Mouse (Mus musculus): ENCODE measurements around the gene BC025920. TPM values are rescaled to one million over a fixed set of nuclear protein-coding genes. Genes with fewer than 3 reads are reported as not detected.

Gene BC025920
- total and polyA plus RNA-seq, 2 experiments from 2014 or later, result 0.44 to 1.7 TPM

GRCm38 (mm10) chr10:81575208-81575631 is 30.9 kb upstream of the BC025920 start:
- Histone ChIP-seq H3K36me3 (replicated peaks; ENCODE audit: control insufficient read depth, insufficient read depth, low read length) (no peaks in the 10 kb centered on the region; the same call in 1 of the 2 replicates), H3K9me3 (replicated peaks; ENCODE audit: control insufficient read depth, low read length) (no peaks in the 10 kb centered on the region), H3K4me3 (ENCODE audit: low read depth, low read length) (peak overlapping the region; percentile 70), H3K27ac (ENCODE audit: low read depth) (no peak overlapping the region), H3K4me2 (ENCODE audit: low read depth, low read length) (peak overlapping the region; percentile 79), H3K9ac (replicated peaks; ENCODE audit: low read depth, low read length) (peak overlapping the region; percentile 62), H3K4me1 (ENCODE audit: control insufficient read depth, insufficient read depth) (peaks cover 17% of the 10 kb centered on the region), H3K27me3 (ENCODE audit: control insufficient read depth, insufficient read depth, low read length) (no peaks in the 10 kb centered on the region)
- TF ChIP-seq CTCF (IDR thresholded peaks at IDR 0.05; ENCODE audit: low read depth), result no peak
- DNase-seq (ENCODE audit: low spot score) (peak; percentile 52), ATAC-seq (ENCODE audit: insufficient read depth, low read depth) (no peak)
- 1% methylated on average over 22 of the region's 30 CpGs for WGBS

GRCm38 (mm10) chr10:81575695-81576094 is 30.4 kb upstream of the BC025920 start:
- no peak for ATAC-seq (ENCODE audit: insufficient read depth, low read depth)
- no peak overlapping the region for H3K27ac ChIP-seq (ENCODE audit: low read depth)
- H3K4me3 ChIP-seq (ENCODE audit: low read depth, low read length), result peak overlapping the region; percentile 70
- H3K4me1 ChIP-seq (ENCODE audit: control insufficient read depth, insufficient read depth), result peaks cover 19% of the 10 kb centered on the region
- WGBS, result 4% methylated on average over 6 of the region's 6 CpGs
- peak overlapping the region; percentile 62 for H3K9ac ChIP-seq (replicated peaks; ENCODE audit: low read depth, low read length)
- peak overlapping the region; percentile 79 for H3K4me2 ChIP-seq (ENCODE audit: low read depth, low read length)
- no peak for TF ChIP-seq CTCF (IDR thresholded peaks at IDR 0.05; ENCODE audit: low read depth)
- TF ChIP-seq EP300 (IDR thresholded peaks at IDR 0.05; ENCODE audit: low read depth), result no peak
- no peaks in the 10 kb centered on the region for H3K27me3 ChIP-seq (ENCODE audit: control insufficient read depth, insufficient read depth, low read length)
- no peak for DNase-seq (ENCODE audit: low spot score)
- H3K36me3 ChIP-seq (replicated peaks; ENCODE audit: control insufficient read depth, insufficient read depth, low read length), result no peaks in the 10 kb centered on the region; the same call in 1 of the 2 replicates
- no peaks in the 10 kb centered on the region for H3K9me3 ChIP-seq (replicated peaks; ENCODE audit: control insufficient read depth, low read length)

GRCm38 (mm10) chr10:81579967-81580366 is 26.1 kb upstream of the BC025920 start:
- 63% methylated on average over 4 of the region's 4 CpGs for WGBS
- ATAC-seq (ENCODE audit: insufficient read depth, low read depth), result no peak
- H3K4me3 ChIP-seq (ENCODE audit: low read depth, low read length), result no peak overlapping the region
- no peaks in the 10 kb centered on the region for H3K27me3 ChIP-seq (ENCODE audit: control insufficient read depth, insufficient read depth, low read length)
- no peak for DNase-seq (ENCODE audit: low spot score)
- no peak overlapping the region for H3K4me2 ChIP-seq (ENCODE audit: low read depth, low read length)
- H3K4me1 ChIP-seq (ENCODE audit: control insufficient read depth, insufficient read depth), result peaks cover 9% of the 10 kb centered on the region; the same call in 1 of the 2 replicates
- H3K27ac ChIP-seq (ENCODE audit: low read depth), result no peak overlapping the region
- H3K9me3 ChIP-seq (replicated peaks; ENCODE audit: control insufficient read depth, low read length), result no peaks in the 10 kb centered on the region
- TF ChIP-seq CTCF (IDR thresholded peaks at IDR 0.05; ENCODE audit: low read depth) (no peak), EP300 (IDR thresholded peaks at IDR 0.05; ENCODE audit: low read depth) (no peak)
- no peak overlapping the region for H3K9ac ChIP-seq (replicated peaks; ENCODE audit: low read depth, low read length)
- peaks cover 6% of the 10 kb centered on the region; the same call in 1 of the 2 replicates for H3K36me3 ChIP-seq (replicated peaks; ENCODE audit: control insufficient read depth, insufficient read depth, low read length)

- peaks cover 5% of the 10 kb centered on the region; the same call in 1 of the 2 replicates for H3K4me1 ChIP-seq (ENCODE audit: control insufficient read depth, insufficient read depth)
- no peak overlapping the region for H3K27ac ChIP-seq (ENCODE audit: low read depth)
- no peak overlapping the region for H3K4me3 ChIP-seq (ENCODE audit: low read depth, low read length)
- H3K27me3 ChIP-seq (ENCODE audit: control insufficient read depth, insufficient read depth, low read length), result no peaks in the 10 kb centered on the region
- peaks cover 6% of the 10 kb centered on the region; the same call in 1 of the 2 replicates for H3K36me3 ChIP-seq (replicated peaks; ENCODE audit: control insufficient read depth, insufficient read depth, low read length)
- H3K4me2 ChIP-seq (ENCODE audit: low read depth, low read length), result no peak overlapping the region
- no peak overlapping the region for H3K9ac ChIP-seq (replicated peaks; ENCODE audit: low read depth, low read length)
- ATAC-seq (ENCODE audit: insufficient read depth, low read depth), result no peak
- 52% methylated on average over 25 of the region's 25 CpGs for WGBS
- DNase-seq (ENCODE audit: low spot score), result no peak
- H3K9me3 ChIP-seq (replicated peaks; ENCODE audit: control insufficient read depth, low read length), result no peaks in the 10 kb centered on the region
- TF ChIP-seq CTCF (IDR thresholded peaks at IDR 0.05; ENCODE audit: low read depth) (peak; percentile 28; the same call in 1 of the 2 replicates), EP300 (IDR thresholded peaks at IDR 0.05; ENCODE audit: low read depth) (no peak)
Observed at GRCm38 (mm10) chr10:81580441-81581070, 25.5 kb upstream of the BC025920 start.

DNA sequence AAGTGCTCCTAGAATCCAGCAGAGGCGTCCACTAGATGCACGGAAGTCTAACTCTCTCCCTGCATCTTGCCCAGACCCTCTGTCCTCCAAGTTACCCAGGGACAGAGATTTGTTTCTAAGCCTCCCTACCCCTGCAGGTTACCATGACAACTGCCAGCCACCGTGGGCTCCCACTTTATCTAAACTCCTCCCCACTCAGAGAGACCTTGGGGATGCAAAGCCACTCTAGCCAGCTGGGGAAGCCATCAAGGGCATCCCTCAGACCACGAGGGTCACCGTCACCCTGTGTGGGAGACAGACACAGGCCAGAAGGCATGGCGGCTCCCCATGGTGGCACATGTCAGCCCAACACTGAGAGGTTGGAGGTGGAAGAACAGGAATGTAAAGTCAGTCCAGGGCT is 22.7 kb upstream of the BC025920 start:
- no peaks in the 10 kb centered on the region for H3K9me3 ChIP-seq (replicated peaks; ENCODE audit: control insufficient read depth, low read length)
- WGBS, result 60% methylated on average over 6 of the region's 6 CpGs
- no peak overlapping the region for H3K9ac ChIP-seq (replicated peaks; ENCODE audit: low read depth, low read length)
- H3K27me3 ChIP-seq (ENCODE audit: control insufficient read depth, insufficient read depth, low read length), result no peaks in the 10 kb centered on the region
- TF ChIP-seq CTCF (IDR thresholded peaks at IDR 0.05; ENCODE audit: low read depth) (no peak), EP300 (IDR thresholded peaks at IDR 0.05; ENCODE audit: low read depth) (no peak)
- DNase-seq (ENCODE audit: low spot score) (no peak), ATAC-seq (ENCODE audit: insufficient read depth, low read depth) (no peak)
- H3K27ac ChIP-seq (ENCODE audit: low read depth), result no peak overlapping the region
- peaks cover 17% of the 10 kb centered on the region for H3K36me3 ChIP-seq (replicated peaks; ENCODE audit: control insufficient read depth, insufficient read depth, low read length)
- H3K4me1 ChIP-seq (ENCODE audit: control insufficient read depth, insufficient read depth), result 0 out of 2 replicates have a peak, but pooled peaks cover 3% of the 10 kb centered on the region
- H3K4me3 ChIP-seq (ENCODE audit: low read depth, low read length), result no peak overlapping the region
- H3K4me2 ChIP-seq (ENCODE audit: low read depth, low read length), result no peak overlapping the region

- Histone ChIP-seq H3K27me3 (ENCODE audit: control insufficient read depth, insufficient read depth, low read length) (no peaks in the 10 kb centered on the region), H3K4me3 (ENCODE audit: low read depth, low read length) (no peak overlapping the region), H3K27ac (ENCODE audit: low read depth) (no peak overlapping the region), H3K9me3 (replicated peaks; ENCODE audit: control insufficient read depth, low read length) (no peaks in the 10 kb centered on the region), H3K4me2 (ENCODE audit: low read depth, low read length) (no peak overlapping the region), H3K9ac (replicated peaks; ENCODE audit: low read depth, low read length) (no peak overlapping the region), H3K36me3 (replicated peaks; ENCODE audit: control insufficient read depth, insufficient read depth, low read length) (peaks cover 22% of the 10 kb centered on the region), H3K4me1 (ENCODE audit: control insufficient read depth, insufficient read depth) (no peaks in the 10 kb centered on the region)
- no peak for DNase-seq (ENCODE audit: low spot score)
- 75% methylated on average over 7 of the region's 7 CpGs for whole genome bisulfite sequencing
- TF ChIP-seq CTCF (IDR thresholded peaks at IDR 0.05; ENCODE audit: low read depth), result no peak
- no peak for TF ChIP-seq EP300 (IDR thresholded peaks at IDR 0.05; ENCODE audit: low read depth)
- no peak for ATAC-seq (ENCODE audit: insufficient read depth, low read depth)
Observed at GRCm38 (mm10) chr10:81588739-81589138, 17.3 kb upstream of the BC025920 start.

Data from heart, postnatal 0 days (tissue).